Mouse (Mus musculus): ENCODE measurements around the gene Mgat4c. TPM values are rescaled to one million over a fixed set of nuclear protein-coding genes. Genes with fewer than 3 reads are reported as not detected.

Mgat4c gene
- polyA plus RNA-seq, 1 experiment from 2014 or later = 40.0 TPM

- WGBS = 49% methylated on average over 2 of the region's 2 CpGs
- H3K27ac ChIP-seq = no peak overlapping the region
- H3K4me1 ChIP-seq (replicated peaks) = no peaks in the 10 kb centered on the region
- H3K27me3 ChIP-seq = no peaks in the 10 kb centered on the region
- no peak for ATAC-seq (ENCODE audit: low FRiP score)
- no peaks in the 10 kb centered on the region for H3K36me3 ChIP-seq
- no peak overlapping the region for H3K4me3 ChIP-seq
- no peaks in the 10 kb centered on the region for H3K9me3 ChIP-seq
- no peak overlapping the region for H3K9ac ChIP-seq
- no peak overlapping the region for H3K4me2 ChIP-seq
Measured at GRCm38 (mm10) chr10:101856115-101856514, 174.8 kb downstream of the Mgat4c start.

- H3K9me3 ChIP-seq = no peaks in the 10 kb centered on the region
- no peak overlapping the region for H3K27ac ChIP-seq
- no peaks in the 10 kb centered on the region for H3K36me3 ChIP-seq
- WGBS = 96% methylated on average over 1 of the region's 1 CpGs
- H3K27me3 ChIP-seq = no peaks in the 10 kb centered on the region
- H3K9ac ChIP-seq = no peak overlapping the region
- no peak overlapping the region for H3K4me3 ChIP-seq
- no peaks in the 10 kb centered on the region for H3K4me1 ChIP-seq (replicated peaks)
- H3K4me2 ChIP-seq = no peak overlapping the region
- ATAC-seq (ENCODE audit: low FRiP score) = no peak
Measured at GRCm38 (mm10) chr10:101889866-101890265, 208.6 kb downstream of the Mgat4c start.

- Histone ChIP-seq H3K27me3 (no peaks in the 10 kb centered on the region), H3K36me3 (no peaks in the 10 kb centered on the region), H3K9ac (no peak overlapping the region), H3K9me3 (no peaks in the 10 kb centered on the region), H3K27ac (no peak overlapping the region), H3K4me1 (replicated peaks) (no peaks in the 10 kb centered on the region), H3K4me2 (no peak overlapping the region), H3K4me3 (no peak overlapping the region)
- no peak for ATAC-seq (ENCODE audit: low FRiP score)
Measured at GRCm38 (mm10) chr10:101917328-101917814, 236.1 kb downstream of the Mgat4c start.

GRCm38 (mm10) chr10:101997612-101998011 is 316.3 kb downstream of the Mgat4c start:
- Histone ChIP-seq H3K27ac (no peak overlapping the region), H3K4me3 (no peak overlapping the region), H3K4me1 (replicated peaks) (no peaks in the 10 kb centered on the region), H3K27me3 (no peaks in the 10 kb centered on the region), H3K36me3 (no peaks in the 10 kb centered on the region), H3K9me3 (no peaks in the 10 kb centered on the region), H3K9ac (no peak overlapping the region), H3K4me2 (no peak overlapping the region)
- WGBS = 82% methylated on average over 4 of the region's 4 CpGs
- ATAC-seq (ENCODE audit: low FRiP score) = no peak

- 50% methylated on average over 2 of the region's 2 CpGs for WGBS
- Histone ChIP-seq H3K27ac (no peak overlapping the region), H3K4me1 (replicated peaks) (no peaks in the 10 kb centered on the region), H3K36me3 (no peaks in the 10 kb centered on the region), H3K4me2 (no peak overlapping the region), H3K27me3 (no peaks in the 10 kb centered on the region), H3K4me3 (no peak overlapping the region), H3K9me3 (no peaks in the 10 kb centered on the region), H3K9ac (no peak overlapping the region)
- peak; percentile 79; the same call in 1 of the 2 replicates for ATAC-seq (ENCODE audit: low FRiP score)
Measured at GRCm38 (mm10) chr10:102042513-102042912, 361.2 kb downstream of the Mgat4c start.

- ATAC-seq (ENCODE audit: low FRiP score) = no peak
- H3K9me3 ChIP-seq = no peaks in the 10 kb centered on the region
- H3K27ac ChIP-seq = no peak overlapping the region
- H3K9ac ChIP-seq = no peak overlapping the region
- H3K4me3 ChIP-seq = no peak overlapping the region
- H3K4me2 ChIP-seq = no peak overlapping the region
- H3K4me1 ChIP-seq (replicated peaks) = peaks cover 5% of the 10 kb centered on the region
- no peaks in the 10 kb centered on the region for H3K27me3 ChIP-seq
- WGBS = 62% methylated on average over 3 of the region's 3 CpGs
- no peaks in the 10 kb centered on the region for H3K36me3 ChIP-seq
Measured at GRCm38 (mm10) chr10:102056218-102056617, 374.9 kb downstream of the Mgat4c start.

- no peaks in the 10 kb centered on the region for H3K27me3 ChIP-seq
- WGBS = 10% methylated on average over 2 of the region's 2 CpGs
Measured at GRCm38 (mm10) chr10:102056975-102057565, 375.8 kb downstream of the Mgat4c start.

GRCm38 (mm10) chr10:102074541-102075398 is 393.5 kb downstream of the Mgat4c start:
- no peak overlapping the region for H3K27ac ChIP-seq
- ATAC-seq (ENCODE audit: low FRiP score) = 0 out of 2 replicates have a peak, but pooled peaks have one; percentile 36
- no peaks in the 10 kb centered on the region for H3K27me3 ChIP-seq
- no peak overlapping the region for H3K9ac ChIP-seq
- 0 out of 2 replicates have a peak, but pooled peaks cover 3% of the 10 kb centered on the region for H3K4me1 ChIP-seq (replicated peaks)
- no peaks in the 10 kb centered on the region for H3K9me3 ChIP-seq
- no peak overlapping the region for H3K4me3 ChIP-seq
- no peaks in the 10 kb centered on the region for H3K36me3 ChIP-seq
- no peak overlapping the region for H3K4me2 ChIP-seq

More at GRCm38 (mm10) chr10:102056975-102057565, 375.8 kb downstream of the Mgat4c start:
- Histone ChIP-seq H3K9me3 (no peaks in the 10 kb centered on the region), H3K36me3 (no peaks in the 10 kb centered on the region), H3K9ac (no peak overlapping the region), H3K4me2 (no peak overlapping the region), H3K4me1 (replicated peaks) (peaks cover 5% of the 10 kb centered on the region), H3K4me3 (no peak overlapping the region), H3K27ac (peak overlapping the region; percentile 40; the same call in 1 of the 2 replicates)
- ATAC-seq (ENCODE audit: low FRiP score) = peak; percentile 54; the same call in 1 of the 2 replicates

GRCm38 (mm10) chr10:102123153-102123552 is 441.9 kb downstream of the Mgat4c start:
- WGBS = 75% methylated on average over 1 of the region's 1 CpGs
- no peaks in the 10 kb centered on the region for H3K27me3 ChIP-seq
- no peak overlapping the region for H3K4me3 ChIP-seq
- H3K4me1 ChIP-seq (replicated peaks) = no peaks in the 10 kb centered on the region
- H3K9me3 ChIP-seq = no peaks in the 10 kb centered on the region
- no peak overlapping the region for H3K9ac ChIP-seq
- no peaks in the 10 kb centered on the region for H3K36me3 ChIP-seq
- no peak for ATAC-seq (ENCODE audit: low FRiP score)
- no peak overlapping the region for H3K27ac ChIP-seq
- no peak overlapping the region for H3K4me2 ChIP-seq

- no peak overlapping the region for H3K4me3 ChIP-seq
- no peaks in the 10 kb centered on the region for H3K9me3 ChIP-seq
- ATAC-seq (ENCODE audit: low FRiP score) = no peak
- no peaks in the 10 kb centered on the region for H3K27me3 ChIP-seq
- no peak overlapping the region for H3K27ac ChIP-seq
- no peak overlapping the region for H3K4me2 ChIP-seq
- no peaks in the 10 kb centered on the region for H3K4me1 ChIP-seq (replicated peaks)
- 73% methylated on average over 4 of the region's 4 CpGs for WGBS
- no peak overlapping the region for H3K9ac ChIP-seq
- H3K36me3 ChIP-seq = no peaks in the 10 kb centered on the region
Measured at GRCm38 (mm10) chr10:102127340-102127739, 446.1 kb downstream of the Mgat4c start.

- no peak overlapping the region for H3K4me2 ChIP-seq
- no peak for ATAC-seq (ENCODE audit: low FRiP score)
- H3K4me3 ChIP-seq = no peak overlapping the region
- H3K27me3 ChIP-seq = no peaks in the 10 kb centered on the region
- 67% methylated on average over 5 of the region's 5 CpGs for WGBS
- no peak overlapping the region for H3K9ac ChIP-seq
- 0 out of 2 replicates have a peak, but pooled peaks cover 3% of the 10 kb centered on the region for H3K4me1 ChIP-seq (replicated peaks)
- H3K36me3 ChIP-seq = no peaks in the 10 kb centered on the region
- no peaks in the 10 kb centered on the region for H3K9me3 ChIP-seq
- H3K27ac ChIP-seq = no peak overlapping the region
Measured at GRCm38 (mm10) chr10:102154865-102155264, 473.6 kb downstream of the Mgat4c start.

GRCm38 (mm10) chr10:102155853-102156252 is 474.6 kb downstream of the Mgat4c start:
- 43% methylated on average over 1 of the region's 1 CpGs for WGBS
- no peak overlapping the region for H3K27ac ChIP-seq
- no peak for ATAC-seq (ENCODE audit: low FRiP score)

More at GRCm38 (mm10) chr10:102155853-102156252, 474.6 kb downstream of the Mgat4c start:
- no peak overlapping the region for H3K9ac ChIP-seq
- H3K9me3 ChIP-seq = no peaks in the 10 kb centered on the region
- 0 out of 2 replicates have a peak, but pooled peaks cover 3% of the 10 kb centered on the region for H3K4me1 ChIP-seq (replicated peaks)
- no peaks in the 10 kb centered on the region for H3K36me3 ChIP-seq
- no peak overlapping the region for H3K4me2 ChIP-seq
- H3K27me3 ChIP-seq = no peaks in the 10 kb centered on the region
- no peak overlapping the region for H3K4me3 ChIP-seq

All from hindbrain, embryonic 13.5 days (tissue).